Mouse (Mus musculus) liver, embryonic 14.5 days (tissue): Measurements from ENCODE around the gene Tmem242. TPM values are rescaled to one million over a fixed set of nuclear protein-coding genes. Genes with fewer than 3 reads are reported as not detected.

ENCODE experiments used
- ATAC-seq: fragments of 200-750 bp; cut with Nextera tagmentation; 2 replicates; pipeline ENCODE4 v1.8.0; 2017; ENCODE audit warnings: moderate number of reproducible peaks, mild to moderate bottlenecking, moderate library complexity; ENCODE audit not compliant: insufficient read depth
- DNase-seq, 3 experiments: peaks; one replicate each; pipeline ENCODE4 v3.0.0-alpha.2; 2012 to 2013; ENCODE audit warnings: low read depth in 3 of 3, low spot score in 3 of 3
- H3K27ac ChIP-seq: fragments of 300-500 bp; sonication (generic); 2 replicates; pipeline ENCODE4 v1.5.1; 2014; ENCODE audit warnings: moderate library complexity, mild to moderate bottlenecking, control low read depth, inconsistent platforms
- H3K27me3 ChIP-seq: fragments of 300-500 bp; sonication (generic); 2 replicates; pipeline ENCODE4 v1.6.1; 2014; ENCODE audit warnings: mild to moderate bottlenecking, low read length, moderate library complexity; ENCODE audit not compliant: control insufficient read depth, insufficient read depth
- H3K36me3 ChIP-seq: fragments of 300-500 bp; sonication (generic); replicated peaks from 2 replicates; pipeline ENCODE4 v1.6.1; 2014; ENCODE audit warnings: low read depth; ENCODE audit not compliant: control insufficient read depth, insufficient read depth
- H3K4me1 ChIP-seq, 2 experiments: fragments of 200-500 bp in 1 of 2; fragments of 300-500 bp in 1 of 2; sonication (generic) in 1 of 2; replicated peaks; 2 replicates each; pipeline ENCODE4 v1.6.1; 2012 to 2014; ENCODE audit warnings: antibody characterized with exemption in 1 of 2, inconsistent platforms in 1 of 2, low read length in 1 of 2; ENCODE audit not compliant: control insufficient read depth in 2 of 2, insufficient read depth in 2 of 2
- H3K4me2 ChIP-seq: fragments of 300-500 bp; sonication (generic); 2 replicates; pipeline ENCODE4 v1.6.1; 2014; ENCODE audit warnings: low read depth, mild to moderate bottlenecking, control low read depth, moderate library complexity
- H3K4me3 ChIP-seq, 2 experiments: fragments of 200-500 bp in 1 of 2; fragments of 300-500 bp in 1 of 2; sonication (generic) in 1 of 2; 2 replicates each; pipeline ENCODE4 v1.5.1; 2012 to 2014; ENCODE audit warnings: low read depth in 2 of 2, low read length in 2 of 2, mild to moderate bottlenecking in 2 of 2, control low read depth in 1 of 2, inconsistent platforms in 1 of 2, moderate library complexity in 1 of 2; ENCODE audit not compliant: insufficient read depth in 1 of 2
- H3K9ac ChIP-seq: fragments of 300-500 bp; sonication (generic); replicated peaks from 2 replicates; pipeline ENCODE4 v1.6.1; 2014; ENCODE audit warnings: mild to moderate bottlenecking, control low read depth, moderate library complexity
- H3K9me3 ChIP-seq: fragments of 300-500 bp; sonication (generic); 2 replicates; pipeline ENCODE4 v1.6.1; 2016; ENCODE audit warnings: low read length, mixed read lengths; ENCODE audit not compliant: control insufficient read depth
- CTCF ChIP-seq: IDR thresholded peaks from 2 replicates; pipeline ENCODE4 v1.5.1; 2016; ENCODE audit warnings: antibody characterized with exemption, low read depth, control low read depth
- EP300 ChIP-seq: IDR thresholded peaks from 2 replicates; pipeline ENCODE4 v1.6.1; 2016; ENCODE audit warnings: antibody characterized with exemption, low read depth
- WGBS: fragments of 180-500 bp; shearing (Covaris S2); extraction: QIAGEN DNeasy Blood & Tissue Kit; methylation state at CpG from one replicate; pipeline ENCODE4 v1.1.7; 2014; ENCODE audit not compliant: insufficient replicate concordance; 5-methylcytosine and 5-hydroxymethylcytosine counted together
- polyA plus RNA-seq, 2 experiments: library from polyadenylated mRNA; depleted of rRNA in 1 of 2; stranded (reverse) in 1 of 2; unstranded in 1 of 2; fragments of >200 nt; fragmentation: Nextera tagmentation in 1 of 2; extraction: Ambion mirVana in 1 of 2; gene quantifications; 2 replicates each; pipeline versions ENCODE4 v1.2.1 to v1.2.3; 2012 to 2014

Gene Tmem242
- polyA plus RNA-seq, 2 experiments: 10.5 to 42.5 TPM

DNA sequence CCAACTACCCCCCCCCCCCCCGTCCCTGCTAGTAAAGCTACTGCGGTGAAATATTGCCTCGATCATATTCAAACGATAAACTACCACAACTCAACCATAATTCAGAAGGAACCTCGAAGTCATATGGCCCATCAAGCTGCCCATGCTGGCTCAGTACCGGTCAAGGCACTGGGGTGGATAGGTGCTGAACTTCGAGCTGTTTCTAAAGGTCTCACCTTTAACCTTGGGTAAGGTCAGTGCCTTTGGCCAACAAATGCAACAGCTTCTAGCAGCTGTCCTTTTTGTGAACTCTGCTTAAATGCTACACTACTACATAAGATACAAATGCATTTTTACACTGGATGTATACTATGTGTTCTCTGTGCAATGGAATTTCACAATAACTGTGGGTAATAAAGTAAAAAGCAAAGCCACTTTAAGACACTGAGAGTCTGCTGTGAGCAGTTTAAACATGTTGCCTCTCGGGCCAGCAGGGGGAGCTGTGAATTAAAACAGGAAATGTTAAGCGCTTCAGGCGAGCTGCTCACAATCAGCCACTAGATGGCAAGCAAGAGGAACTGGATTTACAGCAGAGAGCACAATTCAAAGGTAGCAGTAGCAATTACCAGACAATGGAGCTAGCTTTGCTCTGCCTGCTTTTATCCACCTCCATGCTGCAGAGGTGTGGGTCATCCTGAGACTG lies 10.8 kb downstream of the Tmem242 start:
- Histone ChIP-seq H3K4me3 (no peak overlapping the region), H3K36me3 (peaks cover 10% of the 10 kb centered on the region), H3K4me1 (0 out of 4 replicates have a peak, but pooled peaks cover 0 to 3% of the 10 kb centered on the region in 2 experiments), H3K9ac (no peak overlapping the region), H3K9me3 (no peaks in the 10 kb centered on the region), H3K27me3 (no peaks in the 10 kb centered on the region), H3K27ac (no peak overlapping the region), H3K4me2 (no peak overlapping the region)
- peak; percentile 81 to 86 (median 84) for DNase-seq
- 52% methylated on average over 10 of the region's 10 CpGs for WGBS
- TF ChIP-seq EP300 (no peak), CTCF (peak; percentile 99)
- ATAC-seq: peak; percentile 62

DNA sequence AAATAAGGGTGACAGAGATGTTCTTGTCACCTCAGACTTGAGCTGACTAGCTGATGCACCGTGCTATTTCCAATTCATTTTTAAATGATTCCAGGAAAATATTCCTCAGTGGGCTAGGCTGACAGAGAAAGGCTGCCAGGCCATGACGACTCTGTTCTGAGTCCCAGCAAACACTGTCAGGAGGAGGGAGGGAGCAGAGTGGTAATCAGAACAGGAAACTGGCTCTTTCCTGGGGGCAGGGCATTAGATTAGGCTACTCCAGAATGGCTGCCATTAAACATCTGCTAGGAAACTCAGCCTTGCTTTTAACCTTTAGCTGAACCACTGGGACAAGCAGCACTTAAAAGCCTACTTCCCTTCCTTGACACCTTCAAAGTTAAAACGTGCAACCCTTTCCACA lies 14.9 kb downstream of the Tmem242 start:
- 27% methylated on average over 3 of the region's 3 CpGs for WGBS
- DNase-seq (no peak), ATAC-seq (no peak)
- no peak overlapping the region for H3K9ac ChIP-seq
- H3K4me2 ChIP-seq: no peak overlapping the region
- H3K27ac ChIP-seq: no peak overlapping the region
- H3K36me3 ChIP-seq: no peaks in the 10 kb centered on the region
- no peak overlapping the region for H3K4me3 ChIP-seq
- 0 out of 4 replicates have a peak, but pooled peaks cover 0 to 5% of the 10 kb centered on the region in 2 experiments for H3K4me1 ChIP-seq
- no peaks in the 10 kb centered on the region for H3K27me3 ChIP-seq
- H3K9me3 ChIP-seq: no peaks in the 10 kb centered on the region
- TF ChIP-seq EP300 (no peak), CTCF (no peak)

- Histone ChIP-seq H3K4me3 (no peak overlapping the region), H3K9ac (no peak overlapping the region), H3K27me3 (no peaks in the 10 kb centered on the region), H3K9me3 (no peaks in the 10 kb centered on the region), H3K27ac (no peak overlapping the region), H3K4me1 (0 out of 4 replicates have a peak, but pooled peaks cover 0 to 5% of the 10 kb centered on the region in 2 experiments), H3K36me3 (no peaks in the 10 kb centered on the region), H3K4me2 (no peak overlapping the region)
- no peak for TF ChIP-seq EP300
- TF ChIP-seq CTCF: no peak
- DNase-seq (no peak), ATAC-seq (no peak)
- WGBS: 76% methylated on average over 8 of the region's 8 CpGs
Measured at GRCm38 (mm10) chr17:5424156-5424555, 15.9 kb downstream of the Tmem242 start.

GRCm38 (mm10) chr17:5421835-5422234 lies 18.2 kb downstream of the Tmem242 start:
- Histone ChIP-seq H3K9me3 (no peaks in the 10 kb centered on the region), H3K27me3 (no peaks in the 10 kb centered on the region), H3K4me1 (0 out of 4 replicates have a peak, but pooled peaks cover 0 to 5% of the 10 kb centered on the region in 2 experiments), H3K4me3 (no peak overlapping the region), H3K4me2 (no peak overlapping the region), H3K36me3 (no peaks in the 10 kb centered on the region; the same call in 1 of the 2 replicates), H3K9ac (no peak overlapping the region), H3K27ac (no peak overlapping the region)
- DNase-seq (no peak), ATAC-seq (no peak)
- TF ChIP-seq EP300: no peak
- no peak for TF ChIP-seq CTCF
- WGBS: 32% methylated on average over 4 of the region's 4 CpGs

- Histone ChIP-seq H3K4me3 (no peak overlapping the region), H3K4me1 (0 out of 4 replicates have a peak, but pooled peaks cover 0 to 3% of the 10 kb centered on the region in 2 experiments), H3K27me3 (no peaks in the 10 kb centered on the region), H3K9me3 (no peaks in the 10 kb centered on the region), H3K4me2 (no peak overlapping the region), H3K9ac (no peak overlapping the region), H3K36me3 (no peaks in the 10 kb centered on the region; the same call in 1 of the 2 replicates), H3K27ac (no peak overlapping the region)
- 72% methylated on average over 6 of the region's 6 CpGs for WGBS
- DNase-seq (no peak), ATAC-seq (no peak)
- no peak for TF ChIP-seq CTCF
- TF ChIP-seq EP300: no peak
Measured at GRCm38 (mm10) chr17:5419771-5420518, 20.1 kb downstream of the Tmem242 start.
